Mouse (Mus musculus) stomach, embryonic 14.5 days (tissue): Measurements from ENCODE around the gene Txnrd3. TPM values are rescaled to one million over a fixed set of nuclear protein-coding genes. Genes with fewer than 3 reads are reported as not detected.
A peak's percentile ranks its signal among the peaks of the same experiment; 100 is the strongest.

ENCODE experiments used
- ATAC-seq: fragments of 200-750 bp; cut with Nextera tagmentation; 2 replicates; pipeline ENCODE4 v1.8.0; 2017; ENCODE audit warnings: low read depth, moderate TSS enrichment; ENCODE audit not compliant: insufficient number of reproducible peaks, insufficient read depth, low FRiP score
- H3K27ac ChIP-seq: fragments of 300-500 bp; sonication (generic); 2 replicates; pipeline ENCODE4 v1.5.1; 2014; ENCODE audit warnings: mild to moderate bottlenecking, low read length, moderate library complexity, mixed read lengths
- H3K27me3 ChIP-seq: fragments of 300-500 bp; sonication (generic); 2 replicates; pipeline ENCODE4 v1.6.1; 2014; ENCODE audit warnings: low read length, control low read depth, mixed read lengths; ENCODE audit not compliant: control insufficient read depth, insufficient read depth
- H3K36me3 ChIP-seq: fragments of 300-500 bp; sonication (generic); 2 replicates; pipeline ENCODE4 v1.6.1; 2014; ENCODE audit warnings: mild to moderate bottlenecking, control low read depth, low read length, moderate library complexity, mixed read lengths; ENCODE audit not compliant: control insufficient read depth, insufficient read depth
- H3K4me1 ChIP-seq: fragments of 300-500 bp; sonication (generic); 2 replicates; pipeline ENCODE4 v1.6.1; 2014; ENCODE audit warnings: low read length, control low read depth, mixed read lengths; ENCODE audit not compliant: control insufficient read depth, insufficient read depth
- H3K4me2 ChIP-seq: fragments of 300-500 bp; sonication (generic); replicated peaks from 2 replicates; pipeline ENCODE4 v1.6.1; 2014; ENCODE audit warnings: low read depth, low read length, control low read depth
- H3K4me3 ChIP-seq: fragments of 300-500 bp; sonication (generic); 2 replicates; pipeline ENCODE4 v1.5.1; 2014; ENCODE audit warnings: low read depth, low read length, control low read depth
- H3K9ac ChIP-seq: fragments of 300-500 bp; sonication (generic); replicated peaks from 2 replicates; pipeline ENCODE4 v1.6.1; 2014; ENCODE audit warnings: low read depth, mild to moderate bottlenecking, control low read depth, low read length, moderate library complexity, mixed read lengths
- H3K9me3 ChIP-seq: fragments of 300-500 bp; sonication (generic); 2 replicates; pipeline ENCODE4 v1.6.1; 2016; ENCODE audit warnings: low read depth, low read length, control low read depth; ENCODE audit not compliant: control insufficient read depth
- WGBS: fragments of 180-500 bp; shearing (Covaris S2); extraction: QIAGEN DNeasy Blood & Tissue Kit; methylation state at CpG from one replicate; pipeline ENCODE4 v1.1.7; 2014; 5-methylcytosine and 5-hydroxymethylcytosine counted together
- polyA plus RNA-seq: library from polyadenylated mRNA; unstranded; fragments of >200 nt; fragmentation: Nextera tagmentation; extraction: Ambion mirVana; gene quantifications from 2 replicates; pipeline ENCODE4 v1.2.1, GENCODE M21; 2014

Gene Txnrd3
- polyA plus RNA-seq, 1 experiment from 2014 or later, result 12.0 TPM

- Histone ChIP-seq H3K9me3 (no peaks in the 10 kb centered on the region), H3K36me3 (no peaks in the 10 kb centered on the region), H3K27me3 (no peaks in the 10 kb centered on the region), H3K4me1 (no peaks in the 10 kb centered on the region), H3K4me2 (no peak overlapping the region), H3K27ac (no peak overlapping the region), H3K4me3 (no peak overlapping the region), H3K9ac (no peak overlapping the region)
- WGBS, result 69% methylated on average over 4 of the region's 4 CpGs
- no peak for ATAC-seq
Measured at GRCm38 (mm10) chr6:89678522-89678921, 34.7 kb downstream of the Txnrd3 start.

GRCm38 (mm10) chr6:89679291-89679835, 35.6 kb downstream of the Txnrd3 start:
- Histone ChIP-seq H3K4me3 (no peak overlapping the region), H3K9me3 (no peaks in the 10 kb centered on the region), H3K36me3 (no peaks in the 10 kb centered on the region), H3K27ac (no peak overlapping the region), H3K4me2 (no peak overlapping the region), H3K4me1 (no peaks in the 10 kb centered on the region), H3K9ac (no peak overlapping the region), H3K27me3 (no peaks in the 10 kb centered on the region)
- peak; percentile 56; the same call in 1 of the 2 replicates for ATAC-seq
- WGBS, result 17% methylated on average over 10 of the region's 10 CpGs

GRCm38 (mm10) chr6:89680155-89680554, 36.4 kb downstream of the Txnrd3 start:
- Histone ChIP-seq H3K4me2 (no peak overlapping the region), H3K27ac (no peak overlapping the region), H3K4me3 (no peak overlapping the region), H3K4me1 (no peaks in the 10 kb centered on the region), H3K36me3 (no peaks in the 10 kb centered on the region), H3K9me3 (no peaks in the 10 kb centered on the region), H3K27me3 (no peaks in the 10 kb centered on the region), H3K9ac (no peak overlapping the region)
- 0 out of 2 replicates have a peak, but pooled peaks have one; percentile 37 for ATAC-seq
- 14% methylated on average over 8 of the region's 8 CpGs for WGBS

GRCm38 (mm10) chr6:89684231-89684630, 40.4 kb downstream of the Txnrd3 start:
- Histone ChIP-seq H3K4me2 (no peak overlapping the region), H3K36me3 (no peaks in the 10 kb centered on the region), H3K27ac (no peak overlapping the region), H3K4me3 (no peak overlapping the region), H3K9me3 (no peaks in the 10 kb centered on the region), H3K27me3 (no peaks in the 10 kb centered on the region), H3K4me1 (no peaks in the 10 kb centered on the region), H3K9ac (no peak overlapping the region)
- 60% methylated on average over 1 of the region's 1 CpGs for WGBS
- ATAC-seq, result no peak

GRCm38 (mm10) chr6:89687100-89687499, 43.3 kb downstream of the Txnrd3 start:
- no peak overlapping the region for H3K4me3 ChIP-seq
- no peak for ATAC-seq
- no peaks in the 10 kb centered on the region for H3K27me3 ChIP-seq
- H3K27ac ChIP-seq, result no peak overlapping the region
- H3K9ac ChIP-seq, result no peak overlapping the region
- no peaks in the 10 kb centered on the region for H3K36me3 ChIP-seq
- no peak overlapping the region for H3K4me2 ChIP-seq
- 74% methylated on average over 1 of the region's 1 CpGs for WGBS
- no peaks in the 10 kb centered on the region for H3K4me1 ChIP-seq
- H3K9me3 ChIP-seq, result no peaks in the 10 kb centered on the region

GRCm38 (mm10) chr6:89706624-89707023, 62.8 kb downstream of the Txnrd3 start:
- Histone ChIP-seq H3K4me1 (no peaks in the 10 kb centered on the region), H3K9ac (no peak overlapping the region), H3K4me2 (no peak overlapping the region), H3K36me3 (no peaks in the 10 kb centered on the region), H3K27me3 (no peaks in the 10 kb centered on the region), H3K9me3 (no peaks in the 10 kb centered on the region), H3K27ac (no peak overlapping the region), H3K4me3 (no peak overlapping the region)
- ATAC-seq, result no peak
- WGBS, result 77% methylated on average over 2 of the region's 2 CpGs

- no peak for ATAC-seq
- Histone ChIP-seq H3K4me3 (no peak within 1 kb of the TSS), H3K9ac (no peak within 1 kb of the TSS), H3K27me3 (no peaks in the 10 kb centered on the region), H3K4me2 (no peak within 1 kb of the TSS), H3K4me1 (no peaks in the 10 kb centered on the region), H3K36me3 (no peaks in the 10 kb centered on the region), H3K9me3 (no peaks in the 10 kb centered on the region), H3K27ac (no peak within 1 kb of the TSS)
- whole genome bisulfite sequencing, result 80% methylated on average over 4 of the region's 4 CpGs
Measured at GRCm38 (mm10) chr6:89707240-89707639, 63.5 kb downstream of the Txnrd3 start, which contains the start of gene Vmn1r40. Vmn1r40 (plus strand) TSS chr6:89707540.

- no peak for ATAC-seq
- no peak overlapping the region for H3K4me3 ChIP-seq
- no peaks in the 10 kb centered on the region for H3K27me3 ChIP-seq
- no peak overlapping the region for H3K27ac ChIP-seq
- no peaks in the 10 kb centered on the region for H3K36me3 ChIP-seq
- H3K4me1 ChIP-seq, result no peaks in the 10 kb centered on the region
- H3K9ac ChIP-seq, result no peak overlapping the region
- no peaks in the 10 kb centered on the region for H3K9me3 ChIP-seq
- H3K4me2 ChIP-seq, result no peak overlapping the region
Measured at GRCm38 (mm10) chr6:89718051-89718450, 74.3 kb downstream of the Txnrd3 start.
